Mouse (Mus musculus) frontal cortex, postnatal 25 days (tissue): Measurements from ENCODE around the gene Tsks.
A peak's percentile ranks its signal among the peaks of the same experiment; 100 is the strongest.

Source experiments
- DNase-seq, 2 experiments: peaks; one replicate each; pipeline ENCODE4 v3.0.0; 2022; ENCODE audit warnings: low spot score in 2 of 2

Tsks gene

DNA sequence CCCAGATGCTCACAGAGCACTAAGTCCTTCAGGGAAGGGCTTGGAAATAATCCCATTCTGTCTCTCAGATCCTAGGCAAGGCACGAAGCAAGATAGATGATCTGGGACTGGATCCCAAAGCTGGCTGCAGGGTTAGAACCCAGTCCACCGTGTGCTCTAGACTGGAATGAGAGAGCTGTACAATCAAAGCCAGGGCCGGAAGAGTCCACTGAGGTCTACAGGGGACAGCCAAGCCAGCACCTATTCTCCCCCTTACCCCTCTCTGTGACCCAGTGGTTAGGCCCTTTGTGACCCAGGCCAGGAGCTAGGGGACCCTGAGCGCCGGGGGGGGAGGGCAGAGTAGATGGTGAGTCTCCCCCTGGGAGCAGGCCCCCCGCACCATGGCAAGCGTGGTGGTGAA, at the start of gene Tsks:
Gene Tsks, plus strand, starts transcription at position 301 of the 400 bp plus-strand sequence.
- no peak for DNase-seq

DNA sequence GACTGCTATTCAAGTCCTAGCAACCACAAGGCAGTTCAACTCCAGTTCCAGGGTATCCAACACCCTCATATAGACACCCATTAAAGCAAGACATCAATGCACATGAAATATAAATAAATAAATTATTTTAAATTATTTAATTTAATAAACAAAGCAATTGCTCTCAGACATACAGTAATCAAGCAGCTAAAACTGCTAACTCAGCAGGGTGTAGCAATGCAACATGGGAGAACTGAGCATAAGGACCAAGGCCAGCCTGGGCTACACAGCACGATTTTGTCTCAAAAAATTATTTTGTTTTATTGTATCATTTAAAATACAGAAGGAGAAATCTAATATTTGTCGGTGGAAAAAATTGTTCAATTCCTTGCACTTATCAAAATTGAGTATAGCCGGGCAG, 48.8 kb upstream of the Tsks start:
- no peak for DNase-seq

DNA sequence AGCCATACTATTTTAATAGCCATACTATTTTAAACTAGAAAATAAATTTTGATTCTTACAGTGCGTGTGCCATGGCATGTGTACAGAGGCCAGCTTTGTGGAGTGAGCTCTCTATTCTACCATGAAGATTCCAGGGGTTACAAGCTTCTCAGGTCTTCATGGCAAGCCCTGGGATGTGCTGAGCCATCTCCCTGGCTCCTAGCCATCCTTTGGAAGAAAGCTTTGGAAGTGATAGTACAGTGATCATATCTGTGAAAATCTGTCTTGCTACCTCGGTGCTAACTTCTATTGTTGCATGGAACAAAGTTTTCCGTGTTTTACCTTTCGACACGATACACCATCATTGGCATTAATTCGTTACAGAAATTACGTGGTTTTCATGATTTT, 47.8 kb upstream of the Tsks start:
- DNase-seq, result no peak

DNA sequence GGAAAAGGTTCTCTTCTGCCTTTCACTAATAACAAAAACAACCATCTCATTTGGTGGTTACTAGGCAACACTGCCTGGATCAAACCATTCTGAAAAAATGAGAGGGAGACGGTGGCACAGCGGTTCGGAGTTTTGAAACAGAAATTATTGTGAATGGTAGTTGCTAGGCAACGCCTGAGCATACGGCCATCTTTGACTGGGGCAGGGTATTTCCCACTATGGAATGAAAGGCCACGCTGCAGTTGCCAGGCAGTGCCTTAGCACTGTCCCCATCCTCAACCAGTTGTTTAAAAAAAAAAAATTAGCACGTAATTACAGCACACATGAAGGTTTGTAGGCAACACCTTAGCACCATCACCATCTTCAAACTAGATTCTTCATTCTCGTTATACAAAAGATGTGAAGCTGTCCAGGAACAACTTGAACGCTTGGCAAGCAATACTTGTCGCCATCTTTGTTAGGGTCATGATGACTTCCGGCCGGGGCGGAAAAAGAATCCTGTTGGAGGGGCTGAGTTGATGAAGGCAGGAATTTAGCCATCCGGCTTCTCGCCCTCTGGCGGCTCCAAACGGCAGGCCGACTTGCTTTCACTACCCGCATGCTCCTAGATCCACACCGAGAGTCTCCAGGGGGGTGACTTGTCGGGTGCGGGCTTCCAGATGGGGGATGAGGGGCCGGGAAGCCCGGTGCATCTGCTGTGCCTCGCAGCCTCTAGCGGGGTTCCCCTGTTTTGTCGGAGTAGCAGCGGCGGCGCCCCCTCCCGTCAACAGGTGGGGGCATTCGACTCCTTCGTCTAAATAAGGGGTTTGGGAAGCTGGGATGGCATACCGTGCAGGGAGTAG, 47.2 kb upstream of the Tsks start, which contains the start of gene Fuz:
Gene Fuz, plus strand, starts transcription at position 487 of the 842 bp plus-strand sequence.
- peak; percentile 80 to 82 for DNase-seq

DNA sequence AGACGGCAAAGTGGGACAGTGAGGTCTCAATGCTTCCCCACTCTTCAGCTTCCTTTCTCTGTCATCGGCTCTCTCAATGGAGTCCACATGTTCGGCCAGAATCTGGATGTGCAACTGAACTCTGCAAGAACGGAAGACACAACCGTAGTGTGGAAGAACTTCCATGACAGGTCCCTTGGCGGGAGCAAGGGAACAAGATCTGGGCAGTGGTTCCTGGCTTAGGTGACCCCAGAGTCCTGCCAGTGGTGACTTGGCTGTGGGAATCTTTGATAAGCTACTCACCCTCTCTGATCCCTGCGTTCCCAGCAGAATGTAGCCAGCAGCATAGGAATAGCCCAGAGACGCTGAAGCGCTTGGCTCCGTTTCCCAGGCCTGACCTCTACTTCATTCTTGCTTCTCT, 46.5 kb upstream of the Tsks start:
- DNase-seq, result no peak

DNA sequence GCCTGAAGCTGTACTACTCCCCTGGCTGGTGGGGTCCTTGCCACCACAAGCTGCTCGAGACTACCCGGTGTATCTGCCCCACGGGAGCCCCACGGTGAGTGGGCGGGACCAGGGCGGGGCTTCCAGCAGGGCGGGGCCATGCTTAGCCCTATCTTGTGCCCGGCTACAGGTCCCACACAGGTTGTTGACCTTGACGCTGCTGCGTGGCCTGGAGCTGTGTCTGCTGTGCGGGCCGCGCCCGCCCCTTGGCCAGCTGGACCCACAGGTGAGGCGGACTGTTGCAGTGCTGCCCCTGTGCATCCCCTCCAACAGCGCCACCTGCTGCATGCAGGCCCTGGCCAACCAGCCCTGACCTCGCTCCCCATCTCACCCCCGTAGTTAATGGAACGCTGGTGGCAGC, 44.4 kb upstream of the Tsks start:
- DNase-seq, result no peak

DNA sequence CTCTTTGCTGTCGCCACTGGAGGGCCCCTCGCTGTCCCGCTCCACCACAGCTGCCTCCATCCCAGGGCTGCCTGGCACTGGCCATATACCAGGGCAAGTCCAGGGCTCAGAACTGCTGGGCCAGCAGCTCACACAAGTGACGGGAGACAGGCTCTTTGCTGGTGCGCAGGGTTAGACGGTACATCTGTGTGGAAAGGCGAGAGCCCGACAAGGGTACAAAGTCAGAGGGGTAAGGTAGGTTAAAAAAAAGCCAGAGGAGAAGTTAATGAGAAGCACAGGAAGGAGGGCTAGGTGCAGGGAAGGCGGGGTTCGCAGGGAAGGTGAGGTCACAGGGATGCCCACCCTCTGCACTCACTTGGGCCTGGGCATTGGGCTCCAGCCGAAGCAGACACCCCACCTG, 42.4 kb upstream of the Tsks start:
- DNase-seq, result no peak

DNA sequence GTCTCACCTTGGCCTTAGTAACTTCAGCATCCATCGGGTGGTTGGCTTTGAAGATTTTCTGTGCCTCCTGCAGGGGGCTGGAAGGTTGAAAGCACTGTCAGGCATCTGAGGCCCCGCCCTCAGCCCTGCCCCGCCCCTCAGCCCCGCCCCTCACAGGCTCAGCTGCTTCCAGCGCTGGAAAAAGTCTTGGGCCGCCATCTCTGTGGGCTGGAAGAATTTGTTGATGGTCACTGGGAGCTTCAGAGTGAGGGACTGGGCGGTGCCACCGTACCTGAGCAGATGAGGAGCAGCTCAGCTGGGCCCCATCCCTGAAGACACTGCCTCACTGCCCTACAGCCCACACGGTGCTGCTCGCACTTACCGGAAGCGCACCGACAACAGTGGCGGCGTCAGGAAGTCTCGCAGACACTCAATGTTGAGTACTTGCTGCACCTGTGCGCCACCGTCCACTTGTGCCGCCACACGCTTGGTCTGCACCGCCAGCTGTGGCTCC, 41.7 kb upstream of the Tsks start:
- DNase-seq, result no peak

DNA sequence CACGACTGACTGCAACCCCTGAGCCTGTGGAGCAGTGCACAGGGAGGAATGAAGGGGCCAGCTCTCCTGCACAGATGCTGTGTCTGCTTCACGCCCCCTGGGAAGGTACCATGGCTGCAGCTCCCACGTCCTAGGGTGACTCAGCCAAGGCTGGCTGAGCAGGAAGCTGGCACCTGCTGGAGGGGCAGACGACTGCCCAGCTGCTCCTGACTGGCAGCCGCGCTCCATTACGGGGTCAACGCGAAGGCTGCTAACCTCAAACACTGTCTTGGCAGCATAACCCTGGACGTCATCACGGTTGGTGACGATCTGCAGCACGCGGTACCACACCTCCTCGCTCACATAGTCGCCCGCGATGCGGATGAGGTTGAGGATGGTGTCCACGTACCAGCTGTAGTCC, 37.6 kb upstream of the Tsks start:
- no peak for DNase-seq

DNA sequence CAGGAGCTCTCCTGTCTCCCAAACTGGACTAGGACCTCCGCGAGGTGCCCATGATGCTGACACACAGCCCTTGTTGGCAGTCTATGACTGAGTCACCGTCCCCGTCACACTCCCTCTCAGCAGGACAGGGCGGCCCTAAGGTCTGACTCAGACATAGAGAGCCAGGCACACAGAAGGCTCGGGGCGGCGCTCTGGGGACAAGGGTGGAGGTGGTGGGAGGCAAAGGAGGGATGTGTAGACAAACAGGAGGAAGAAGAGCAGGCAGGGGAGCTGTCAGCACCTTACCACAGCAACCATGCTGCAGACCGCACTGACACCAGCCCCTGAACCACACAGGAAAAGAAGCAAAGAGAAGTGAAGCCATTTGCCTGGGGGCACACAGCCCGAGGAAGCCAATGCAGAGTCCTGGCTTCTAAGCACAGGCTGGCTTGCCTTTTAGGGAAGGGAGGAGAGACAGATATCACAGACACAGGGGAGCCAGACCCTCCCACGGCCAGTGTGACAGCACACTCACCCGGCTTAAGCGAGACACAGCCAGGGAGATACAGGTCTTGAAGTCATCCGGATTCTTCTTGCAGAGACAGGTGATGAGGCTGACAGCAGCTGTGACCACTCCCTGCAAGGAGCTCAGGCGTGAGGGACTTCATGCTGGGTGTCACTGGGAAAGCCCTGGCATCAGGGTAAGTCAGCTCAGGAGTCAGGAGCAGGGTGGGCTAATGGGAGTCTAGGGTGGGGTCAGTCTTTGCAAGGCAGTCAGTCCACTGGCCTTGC, 34.1 kb upstream of the Tsks start:
- no peak for DNase-seq

DNA sequence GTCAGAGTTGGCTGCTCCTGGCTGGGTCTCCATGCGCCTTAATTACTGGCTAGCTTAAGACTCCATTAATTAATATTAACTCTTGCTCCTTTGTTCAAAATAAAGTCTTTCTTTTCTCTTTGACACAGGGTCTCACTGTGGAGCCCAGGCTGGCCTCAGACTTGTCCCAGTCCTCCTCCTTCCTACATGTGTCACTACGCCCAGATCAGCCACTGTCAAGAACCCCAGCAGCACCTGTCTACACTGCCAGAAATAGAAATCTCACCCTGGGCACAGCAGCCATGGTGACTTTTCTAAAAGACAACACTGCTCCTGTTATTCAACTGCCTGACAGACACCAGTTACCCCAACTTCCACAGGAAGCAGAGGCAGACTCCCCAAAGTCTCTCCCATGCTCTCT, 28.6 kb upstream of the Tsks start:
- DNase-seq, result no peak

DNA sequence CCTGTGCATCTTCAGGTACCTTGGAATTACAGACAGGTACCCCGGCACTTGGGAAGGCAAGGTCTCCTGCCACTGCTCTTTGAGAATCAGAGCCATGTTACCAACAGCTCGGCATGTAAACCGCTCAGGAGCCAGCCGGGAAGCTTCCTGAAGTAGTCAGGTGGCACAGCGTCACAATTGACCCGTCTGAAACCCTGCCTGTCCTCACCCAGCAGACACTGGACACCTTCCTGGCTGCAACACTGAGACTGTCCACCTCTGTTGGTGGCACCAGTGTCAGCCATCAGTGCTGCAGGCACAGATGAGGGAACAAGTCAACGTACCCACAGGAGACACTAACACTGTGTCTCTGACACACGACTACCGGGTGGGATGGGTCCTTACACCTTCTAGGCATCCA, 27.7 kb upstream of the Tsks start:
- no peak for DNase-seq

DNA sequence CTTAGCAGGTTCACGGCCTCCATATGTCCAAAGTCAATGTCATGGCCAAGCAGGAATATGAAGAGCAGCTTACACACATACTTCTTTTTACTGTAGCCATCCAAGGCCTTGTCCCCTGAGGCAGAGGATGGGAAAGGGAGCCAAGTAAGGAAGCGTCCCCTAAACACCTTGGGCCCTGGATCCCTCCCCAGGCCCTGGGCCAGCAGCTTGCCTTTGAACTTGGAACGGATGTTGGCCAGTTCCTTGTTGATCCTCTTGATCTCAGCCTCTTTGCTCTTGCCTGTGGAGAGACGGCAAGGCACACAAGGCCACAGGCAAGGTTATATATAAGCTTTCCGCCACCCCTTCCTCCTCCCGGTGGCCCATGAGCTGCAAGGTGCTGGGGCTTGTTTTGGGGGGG, 26.8 kb upstream of the Tsks start:
- no peak for DNase-seq

DNA sequence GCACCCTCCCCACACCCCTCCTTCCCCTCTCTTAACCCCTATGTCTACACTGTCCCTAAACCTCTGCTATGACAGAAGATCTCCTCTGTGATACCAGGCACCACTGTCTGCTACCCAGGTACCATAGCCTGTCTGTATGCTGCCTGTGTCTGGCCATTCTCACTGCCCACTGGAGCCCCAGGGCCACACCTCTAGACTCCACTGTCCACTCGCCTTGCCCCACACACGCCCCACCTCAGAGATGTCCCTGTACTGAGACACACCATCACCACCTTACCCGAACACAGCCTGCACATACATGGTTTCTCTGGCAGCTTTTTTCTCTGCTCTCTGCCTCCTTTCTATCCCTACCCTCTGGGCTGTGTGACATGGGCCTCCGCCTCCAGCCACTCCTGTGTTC, 26.1 kb upstream of the Tsks start:
- DNase-seq, result no peak

DNA sequence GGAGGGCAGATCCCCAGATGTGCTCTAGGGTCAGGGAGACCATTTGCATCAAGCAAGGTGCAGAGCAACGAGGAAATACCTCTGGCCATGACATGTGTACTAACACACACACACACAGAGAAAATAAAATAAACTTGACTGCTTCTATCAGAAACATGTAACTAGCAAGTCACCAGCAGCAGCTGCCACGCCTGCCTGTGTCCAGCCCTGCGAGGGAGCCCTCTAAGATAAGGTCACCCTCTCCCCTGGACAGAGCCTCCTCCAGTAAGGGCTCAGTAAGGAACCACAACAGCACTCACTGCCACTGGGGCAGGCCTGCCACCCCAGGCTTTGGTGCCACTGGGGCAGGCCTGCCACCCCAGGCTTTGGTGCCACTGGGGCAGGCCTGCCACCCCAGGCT, 24.8 kb upstream of the Tsks start:
- no peak for DNase-seq

DNA sequence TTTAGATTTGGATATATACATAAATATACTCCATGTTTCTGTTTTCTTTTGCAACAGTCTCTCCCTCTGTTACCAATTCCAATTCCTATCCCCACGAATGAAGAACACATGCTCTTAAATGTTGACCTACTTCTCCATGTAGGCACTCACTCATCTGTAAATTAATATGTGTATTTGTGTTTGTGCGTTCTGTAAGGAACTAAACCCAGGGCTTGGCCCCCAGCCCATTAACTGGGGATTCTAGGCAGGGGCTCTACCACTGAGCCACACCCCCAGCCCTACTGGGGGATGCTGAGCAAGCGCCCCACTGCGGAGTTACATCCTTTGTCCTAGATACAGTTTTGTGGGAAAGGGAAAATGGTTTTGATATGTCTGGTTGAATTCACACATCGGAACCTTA, 23.9 kb upstream of the Tsks start:
- no peak for DNase-seq

DNA sequence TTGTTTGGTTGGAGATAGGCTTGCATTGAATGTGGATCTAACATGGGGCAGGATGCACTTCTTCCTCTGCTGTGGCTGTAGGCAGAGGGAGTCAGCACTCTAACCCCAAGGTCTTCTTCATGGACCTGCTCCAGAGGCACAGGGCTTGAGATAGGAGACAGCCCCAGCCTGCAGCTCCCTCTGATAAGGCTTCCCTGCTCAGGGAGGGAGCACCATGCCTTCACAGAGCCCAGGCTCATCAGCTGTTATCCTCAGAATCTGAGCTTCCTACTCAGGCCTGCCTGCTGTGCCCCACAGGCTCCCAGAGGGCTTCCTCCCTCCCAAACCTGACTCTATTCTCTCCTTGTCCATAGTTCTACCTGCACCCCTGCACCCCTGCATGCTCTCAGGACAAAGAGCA, 20.5 kb upstream of the Tsks start:
- DNase-seq, result no peak

DNA sequence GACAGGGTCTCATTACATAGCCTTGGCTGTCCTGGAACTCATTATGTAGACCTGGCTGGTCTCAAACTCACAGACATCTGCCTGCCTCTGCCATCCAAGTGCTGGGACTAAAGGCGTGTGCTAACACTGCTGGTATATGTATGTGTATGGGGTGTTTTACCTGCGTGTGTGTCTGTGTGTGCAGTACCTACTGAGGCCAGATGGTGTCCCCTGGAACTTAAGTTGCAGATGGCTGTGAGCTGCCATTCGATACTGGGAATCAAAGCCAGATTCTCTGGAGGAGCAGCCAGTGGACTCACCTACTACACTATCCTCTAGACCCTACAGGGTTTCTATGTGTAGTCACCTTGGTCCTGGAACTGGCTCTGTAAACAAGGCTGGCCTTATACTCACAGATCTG, 17.5 kb upstream of the Tsks start:
- no peak for DNase-seq

DNA sequence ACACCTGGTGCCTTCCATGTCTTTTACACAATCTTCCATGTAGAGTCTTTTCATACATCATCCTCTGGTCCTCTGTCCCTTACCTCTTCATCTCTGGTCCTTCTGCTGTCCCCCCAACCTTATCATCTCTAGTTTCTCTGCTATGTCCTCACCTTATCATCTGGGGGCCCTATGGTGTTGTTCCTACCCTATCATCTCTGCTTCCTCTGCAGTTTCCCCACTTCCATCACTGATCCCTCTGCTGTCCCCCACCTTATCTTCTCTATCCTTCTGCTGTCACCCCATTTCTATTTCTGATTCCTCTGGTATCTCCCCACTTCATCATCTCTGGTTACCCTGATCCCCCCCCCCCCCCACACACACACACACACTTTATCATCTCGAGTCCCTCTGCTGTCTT, 14.4 kb upstream of the Tsks start:
- no peak for DNase-seq

DNA sequence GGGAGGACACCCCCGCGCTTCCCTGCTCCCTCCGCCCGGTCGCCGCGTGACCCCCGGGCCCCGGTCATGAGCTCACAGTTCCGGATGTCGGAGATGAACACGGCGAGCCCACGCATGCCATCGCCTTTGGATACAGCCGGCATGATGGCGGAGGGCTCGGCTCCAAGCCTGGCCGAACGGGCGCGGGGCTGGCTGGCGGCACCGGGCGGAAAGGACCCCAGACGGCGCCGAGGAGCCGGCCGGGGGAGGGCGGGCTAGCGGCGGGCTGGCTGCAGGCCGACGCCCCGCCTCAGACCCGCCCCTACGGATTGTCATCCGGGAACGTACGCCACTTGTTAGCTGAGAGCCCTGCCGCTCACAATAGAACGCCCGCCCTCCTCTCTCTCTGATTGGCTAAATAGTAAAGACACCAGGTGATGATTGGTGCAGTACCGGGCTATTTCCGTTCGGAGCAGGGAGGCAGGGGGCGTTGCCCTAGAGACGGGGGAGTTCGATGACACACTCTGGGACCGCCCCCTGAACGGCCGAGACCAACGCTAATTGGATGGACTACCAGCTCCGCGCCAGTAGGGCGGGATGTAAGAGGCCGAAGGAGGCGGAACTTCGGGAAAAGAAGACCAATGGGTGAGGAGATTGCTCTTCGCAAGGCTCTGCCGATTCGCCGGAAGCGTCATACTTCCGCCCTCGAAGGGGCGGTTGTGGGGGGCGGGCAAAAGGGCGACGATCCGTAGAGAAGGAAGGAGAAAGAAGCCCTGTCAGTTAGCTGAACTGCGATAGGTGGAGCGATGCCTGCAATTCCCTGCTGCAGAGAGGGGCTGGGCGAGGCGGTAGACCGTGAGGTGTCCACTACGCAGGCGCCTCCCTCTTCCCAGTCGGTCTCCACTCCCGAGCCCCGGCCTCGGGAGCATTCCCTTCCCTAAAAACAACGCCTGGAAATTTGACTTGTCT, 13.5 kb upstream of the Tsks start, which contains the start of gene Ap2a1:
Gene Ap2a1, minus strand, starts transcription at position 293 of the 948 bp plus-strand sequence.
- DNase-seq, result peak; percentile 97 to 99

DNA sequence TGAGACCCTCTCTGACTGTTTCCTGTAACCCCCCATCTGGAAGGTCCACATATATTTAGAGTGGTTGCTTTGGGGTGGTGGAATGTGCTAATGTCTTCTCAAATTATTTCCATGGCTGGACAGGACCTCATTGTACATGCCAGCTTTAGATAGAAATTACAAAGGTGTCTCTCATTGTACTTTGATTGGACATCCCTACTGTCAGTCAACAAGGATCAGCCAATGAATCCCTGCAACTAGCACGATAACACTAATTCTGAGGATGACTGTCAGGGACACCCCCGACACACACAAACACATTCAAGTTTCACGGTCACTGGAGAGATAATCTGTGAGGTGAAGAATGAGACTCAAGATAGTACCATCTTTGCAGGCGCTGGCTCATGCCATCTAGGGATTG, 4.3 kb upstream of the Tsks start:
- no peak for DNase-seq

DNA sequence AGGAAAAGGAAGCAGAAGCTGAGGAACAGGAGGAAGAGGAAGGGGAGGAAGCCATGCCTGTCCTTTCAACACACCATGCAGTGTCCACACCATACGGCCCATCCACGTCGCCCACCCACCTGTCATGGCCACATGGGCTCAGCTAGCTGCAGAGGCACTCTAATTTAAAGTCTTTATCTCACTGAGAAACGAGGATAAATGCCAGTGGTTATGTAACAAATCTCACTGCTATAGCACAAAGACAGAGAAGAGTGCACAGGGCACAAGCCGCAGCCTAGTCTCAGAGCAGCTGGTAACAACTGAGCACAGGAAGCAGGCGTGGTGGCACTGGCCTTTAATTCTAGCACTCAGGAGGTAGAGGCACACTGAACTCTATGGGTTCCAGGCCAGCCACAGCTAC, 6.9 kb downstream of the Tsks start:
- DNase-seq, result no peak
